Mouse (Mus musculus) bone marrow macrophage, adult 2 months (primary cell): ENCODE results near the gene Golt1a. TPM values are rescaled to one million over a fixed set of nuclear protein-coding genes. Genes with fewer than 3 reads are reported as not detected.

ENCODE experiments used
- H3K27ac ChIP-seq: 2 replicates; pipeline ENCODE4 v1.5.1; 2012; ENCODE audit warnings: low read depth, low read length; ENCODE audit not compliant: insufficient read depth
- H3K4me1 ChIP-seq: 2 replicates; pipeline ENCODE4 v1.6.1; 2012; ENCODE audit warnings: low read length; ENCODE audit not compliant: control insufficient read depth, insufficient read depth
- H3K4me3 ChIP-seq: 2 replicates; pipeline ENCODE4 v1.5.1; 2012; ENCODE audit warnings: mild to moderate bottlenecking, low read length, moderate library complexity; ENCODE audit not compliant: insufficient read depth
- CTCF ChIP-seq: IDR thresholded peaks from 2 replicates; pipeline ENCODE4 v1.5.1; 2012; ENCODE audit warnings: low read depth, mild to moderate bottlenecking, low read length, moderate library complexity
- POLR2A ChIP-seq: IDR thresholded peaks from 2 replicates; pipeline ENCODE4 v1.6.1; 2012; ENCODE audit warnings: mild to moderate bottlenecking, low read depth, low read length, borderline replicate concordance
- polyA plus RNA-seq: library from polyadenylated mRNA; stranded (reverse); fragments of >200 nt; gene quantifications from 2 replicates; pipeline ENCODE4 v1.2.4, GENCODE M21; 2012; ENCODE audit not compliant: missing spikeins, insufficient read depth, insufficient read length

Gene Golt1a
- polyA plus RNA-seq, 1 experiment = not detected

GRCm38 (mm10) chr1:133296376-133296775 lies 13.2 kb upstream of the Golt1a start:
- Histone ChIP-seq H3K27ac (no peak overlapping the region), H3K4me1 (no peaks in the 10 kb centered on the region), H3K4me3 (no peak overlapping the region)
- TF ChIP-seq POLR2A (no peak), CTCF (no peak)

DNA sequence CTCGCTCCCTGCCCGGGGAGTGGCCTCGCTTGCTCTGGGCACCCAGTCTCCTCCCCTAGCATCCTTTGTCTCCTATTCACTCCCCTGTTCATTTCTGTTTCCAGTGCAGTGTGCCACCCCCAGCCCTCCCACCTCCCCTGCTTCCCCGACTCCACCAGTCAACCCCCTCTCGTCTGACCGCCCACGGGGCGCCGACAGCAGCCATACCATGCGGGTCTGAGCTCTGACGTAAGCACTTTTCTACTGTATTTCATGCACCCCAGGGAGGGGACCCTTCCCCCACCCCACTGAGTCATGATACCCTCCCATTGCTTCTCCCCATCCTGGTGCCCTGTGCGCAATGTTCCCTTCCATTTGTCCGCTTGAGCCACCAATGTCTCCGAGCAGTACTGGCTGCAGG lies 10.8 kb upstream of the Golt1a start:
- TF ChIP-seq CTCF = no peak
- no peak for TF ChIP-seq POLR2A
- H3K27ac ChIP-seq = no peak overlapping the region
- H3K4me1 ChIP-seq = no peaks in the 10 kb centered on the region
- H3K4me3 ChIP-seq = no peak overlapping the region

DNA sequence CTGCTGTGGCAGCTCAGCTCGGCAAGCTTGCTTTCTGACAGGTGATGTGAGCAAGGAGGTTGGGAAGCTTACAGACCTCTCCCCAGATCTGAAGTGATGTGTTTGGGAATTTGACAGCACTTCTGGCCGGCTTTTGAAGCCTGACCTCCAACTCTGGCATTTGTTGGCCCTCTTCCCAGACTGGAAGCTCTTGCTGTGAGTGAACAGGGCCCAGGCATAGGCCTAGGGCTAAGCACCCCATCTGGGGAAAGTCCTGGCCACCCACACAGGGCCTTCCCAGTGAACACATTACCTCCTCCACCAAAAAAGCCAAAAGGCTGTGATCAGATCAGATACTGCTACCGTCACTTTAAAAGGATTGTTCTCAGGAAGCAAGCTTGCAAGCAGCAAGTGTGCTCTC lies 7.1 kb upstream of the Golt1a start:
- Histone ChIP-seq H3K4me3 (no peak overlapping the region), H3K27ac (no peak overlapping the region), H3K4me1 (no peaks in the 10 kb centered on the region)
- TF ChIP-seq CTCF = no peak
- TF ChIP-seq POLR2A = no peak

- Histone ChIP-seq H3K4me1 (no peaks in the 10 kb centered on the region), H3K27ac (no peak overlapping the region), H3K4me3 (no peak overlapping the region)
- TF ChIP-seq CTCF = peak; percentile 70
- TF ChIP-seq POLR2A = no peak
These were observed 2.8 kb upstream of the Golt1a start for GRCm38 (mm10) chr1:133306842-133307241.

DNA sequence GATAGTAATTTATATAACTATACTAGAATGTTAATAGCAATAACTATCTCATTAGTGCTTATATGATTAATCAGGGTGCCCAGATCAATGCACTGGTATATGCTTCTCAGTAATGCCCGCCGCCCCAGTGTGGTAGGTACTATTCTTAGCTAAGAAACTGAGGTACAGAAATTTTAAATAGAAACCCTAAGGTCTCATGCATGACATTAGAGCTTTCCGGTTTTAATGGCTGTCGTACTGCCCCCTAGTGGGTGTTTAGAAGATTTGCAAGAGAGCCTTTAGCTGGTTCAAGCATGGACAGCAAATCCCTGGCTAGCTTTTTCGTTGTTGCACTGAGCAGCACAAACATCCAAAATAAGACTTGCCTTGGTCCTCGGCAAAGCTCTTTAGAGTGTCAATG lies 2.3 kb upstream of the Golt1a start:
- TF ChIP-seq CTCF (no peak), POLR2A (no peak)
- Histone ChIP-seq H3K27ac (no peak overlapping the region), H3K4me1 (no peaks in the 10 kb centered on the region), H3K4me3 (no peak overlapping the region)

DNA sequence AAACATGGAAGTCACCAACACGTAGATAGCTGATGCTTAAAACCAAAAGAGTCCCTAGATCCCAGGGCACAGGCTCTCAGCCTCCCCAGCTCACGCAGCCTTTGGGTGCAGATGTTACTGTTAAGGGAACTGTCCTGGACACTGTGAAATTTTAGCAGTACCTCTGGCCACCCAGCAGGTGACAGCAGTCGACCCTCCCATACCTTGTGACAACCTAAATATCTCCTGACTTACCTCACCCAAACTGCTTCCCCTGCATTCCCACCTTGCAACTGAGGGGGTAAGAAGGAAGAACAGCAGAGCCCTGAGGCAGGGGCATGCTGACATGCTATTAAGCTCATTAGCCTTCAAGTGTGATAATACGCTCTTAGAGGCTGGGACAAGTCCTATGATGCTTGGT lies 1.6 kb downstream of the Golt1a start:
- Histone ChIP-seq H3K4me1 (no peaks in the 10 kb centered on the region), H3K27ac (no peak overlapping the region), H3K4me3 (no peak overlapping the region)
- TF ChIP-seq POLR2A = no peak
- no peak for TF ChIP-seq CTCF

- TF ChIP-seq CTCF (no peak), POLR2A (no peak)
- no peak overlapping the region for H3K27ac ChIP-seq
- H3K4me1 ChIP-seq = no peaks in the 10 kb centered on the region
- H3K4me3 ChIP-seq = no peak overlapping the region
These were observed 2.3 kb downstream of the Golt1a start for GRCm38 (mm10) chr1:133311946-133312345.

- no peaks in the 10 kb centered on the region for H3K4me1 ChIP-seq
- no peak overlapping the region for H3K4me3 ChIP-seq
- no peak overlapping the region for H3K27ac ChIP-seq
- TF ChIP-seq POLR2A (no peak), CTCF (peak; percentile 59)
These were observed 4.8 kb downstream of the Golt1a start for GRCm38 (mm10) chr1:133314364-133314763.

DNA sequence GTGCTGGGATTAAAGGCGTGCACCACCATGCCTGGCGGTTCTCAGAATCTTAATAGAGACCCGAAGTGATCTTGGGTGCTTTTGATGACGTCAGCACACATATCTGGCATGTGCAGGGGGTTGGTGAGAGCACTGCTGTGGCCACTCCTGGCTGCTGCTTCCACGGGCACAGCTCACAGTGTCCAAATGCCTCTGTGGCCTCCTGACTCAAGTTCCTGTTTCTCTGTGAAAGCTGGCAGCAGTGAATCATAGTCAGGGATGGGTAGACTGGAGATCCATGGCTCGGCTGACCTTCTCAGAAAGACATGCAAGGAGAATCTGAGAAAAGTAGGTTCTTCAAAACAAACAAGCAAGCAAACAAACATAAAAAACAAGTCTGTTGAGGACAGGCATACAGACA lies 6.2 kb downstream of the Golt1a start:
- Histone ChIP-seq H3K27ac (no peak overlapping the region), H3K4me1 (no peaks in the 10 kb centered on the region), H3K4me3 (no peak overlapping the region)
- TF ChIP-seq CTCF = no peak
- no peak for TF ChIP-seq POLR2A

DNA sequence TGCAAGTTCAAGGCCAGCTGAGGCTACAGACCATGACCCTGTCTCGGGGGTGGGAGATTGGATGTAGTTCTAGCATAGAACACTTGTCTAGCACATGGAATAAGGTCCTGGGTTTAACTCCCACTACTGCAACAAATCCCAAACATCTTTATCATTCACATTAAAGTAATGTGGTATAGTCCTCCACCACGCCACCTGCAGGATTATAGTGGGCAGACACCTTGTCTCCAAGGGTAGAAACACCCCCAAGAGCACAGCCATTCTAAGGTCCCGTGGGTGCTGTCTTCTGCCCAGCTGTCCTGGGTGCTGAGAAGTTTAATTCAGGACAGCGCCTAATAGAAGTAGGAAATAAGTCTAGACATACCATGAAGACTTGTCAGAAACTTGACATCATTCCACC lies 7.0 kb downstream of the Golt1a start:
- Histone ChIP-seq H3K4me3 (no peak overlapping the region), H3K27ac (no peak overlapping the region)
- TF ChIP-seq POLR2A (no peak), CTCF (no peak)

DNA sequence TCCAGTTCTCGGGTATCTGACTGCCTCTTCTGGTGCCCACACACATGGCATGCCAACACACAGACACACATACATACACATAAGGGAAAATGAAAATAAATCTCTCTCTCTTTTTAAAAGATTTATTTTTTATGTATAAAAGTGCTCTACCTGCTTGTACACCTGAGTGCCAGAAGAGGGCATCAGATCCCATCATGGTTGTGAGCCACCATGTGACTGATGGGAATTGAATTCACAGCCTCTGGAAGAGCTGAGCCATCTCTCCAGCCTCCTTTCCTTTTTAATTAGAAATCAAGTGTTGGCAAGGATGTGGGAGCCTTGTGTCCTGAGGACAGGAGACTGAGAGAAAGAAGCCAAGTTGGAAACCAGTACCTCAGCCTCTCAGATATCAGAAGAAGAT lies 7.5 kb downstream of the Golt1a start:
- Histone ChIP-seq H3K4me1 (no peaks in the 10 kb centered on the region), H3K4me3 (no peak overlapping the region), H3K27ac (no peak overlapping the region)
- TF ChIP-seq CTCF (no peak), POLR2A (no peak)

More for the DNA sequence above, 7.0 kb downstream of the Golt1a start:
- H3K4me1 ChIP-seq = no peaks in the 10 kb centered on the region
